Mouse (Mus musculus) G1E (cell line): Measurements from ENCODE around the gene Nars2.

Experiments used
- CTCF ChIP-seq: IDR thresholded peaks from 2 replicates; pipeline ENCODE4 v1.5.1; 2012; ENCODE audit warnings: low read depth, low read length, inconsistent platforms, mixed read lengths
- GATA1 ChIP-seq: IDR thresholded peaks from 2 replicates; pipeline ENCODE4 v1.6.1; 2012; ENCODE audit warnings: borderline replicate concordance, low read length, inconsistent platforms, mixed read lengths
- POLR2AphosphoS5 ChIP-seq: IDR thresholded peaks from 2 replicates; pipeline ENCODE4 v1.6.1; 2012; ENCODE audit warnings: low read depth, low read length, inconsistent platforms; ENCODE audit not compliant: insufficient replicate concordance
- TAL1 ChIP-seq: conservative IDR thresholded peaks from 2 replicates; pipeline ENCODE4 v1.6.1; 2012; ENCODE audit warnings: low read depth, low read length, inconsistent platforms, mixed read lengths

DNA sequence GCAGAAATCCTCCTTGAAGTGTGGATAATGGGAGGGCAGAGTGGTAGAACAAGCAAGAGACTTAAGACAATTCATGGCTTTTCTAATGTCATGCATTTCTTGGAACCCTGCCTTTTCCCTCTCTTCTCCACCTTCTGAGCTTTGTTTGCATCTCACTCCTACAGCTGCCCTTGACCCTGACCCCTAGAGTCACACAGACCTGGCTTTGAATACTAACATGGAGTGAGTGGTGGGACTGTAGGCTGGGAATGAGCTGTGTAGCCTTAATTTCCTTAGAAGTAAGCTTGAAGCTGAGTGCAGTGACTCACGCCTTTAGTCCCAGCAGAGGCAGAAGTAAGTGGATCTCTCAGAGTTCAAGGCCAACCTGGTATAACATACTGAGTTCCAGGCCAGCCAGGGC lies 46.4 kb upstream of the Nars2 start:
- TF ChIP-seq CTCF (no peak), GATA1 (no peak), TAL1 (no peak), POLR2AphosphoS5 (no peak)
